Mouse (Mus musculus): ENCODE measurements around the gene Tbc1d8.

Tbc1d8 gene

GRCm38 (mm10) chr1:39478896-39479200 lies 293 bp upstream of the Tbc1d8 start:
- no peak for DNase-seq (ENCODE audit: low spot score in 2 of 2)

GRCm38 (mm10) chr1:39477064-39477463 lies 1.5 kb downstream of the Tbc1d8 start:
- DNase-seq (ENCODE audit: low spot score in 2 of 2): no peak

GRCm38 (mm10) chr1:39476341-39476740 lies 2.2 kb downstream of the Tbc1d8 start:
- DNase-seq (ENCODE audit: low spot score in 2 of 2): no peak

GRCm38 (mm10) chr1:39474516-39474915 lies 4.0 kb downstream of the Tbc1d8 start:
- no peak for DNase-seq (ENCODE audit: low spot score in 2 of 2)

GRCm38 (mm10) chr1:39471298-39471902 lies 7.2 kb downstream of the Tbc1d8 start:
- no peak for DNase-seq (ENCODE audit: low spot score in 2 of 2)

- DNase-seq (ENCODE audit: low spot score in 2 of 2): no peak
Observed at GRCm38 (mm10) chr1:39468982-39469381, 9.6 kb downstream of the Tbc1d8 start.

GRCm38 (mm10) chr1:39466526-39466925 lies 12.0 kb downstream of the Tbc1d8 start:
- DNase-seq (ENCODE audit: low spot score in 2 of 2): no peak

GRCm38 (mm10) chr1:39464760-39465159 lies 13.8 kb downstream of the Tbc1d8 start:
- no peak for DNase-seq (ENCODE audit: low spot score in 2 of 2)

- no peak for DNase-seq (ENCODE audit: low spot score in 2 of 2)
Observed at GRCm38 (mm10) chr1:39462937-39463444, 15.6 kb downstream of the Tbc1d8 start.

GRCm38 (mm10) chr1:39462036-39462435 lies 16.5 kb downstream of the Tbc1d8 start:
- no peak for DNase-seq (ENCODE audit: low spot score in 2 of 2)

GRCm38 (mm10) chr1:39460495-39460894 lies 18.1 kb downstream of the Tbc1d8 start:
- no peak for DNase-seq (ENCODE audit: low spot score in 2 of 2)

GRCm38 (mm10) chr1:39457887-39458874 lies 20.4 kb downstream of the Tbc1d8 start:
- DNase-seq (ENCODE audit: low spot score in 2 of 2): no peak

GRCm38 (mm10) chr1:39456421-39456853 lies 22.1 kb downstream of the Tbc1d8 start:
- DNase-seq (ENCODE audit: low spot score in 2 of 2): no peak

- DNase-seq (ENCODE audit: low spot score in 2 of 2): no peak
Observed at GRCm38 (mm10) chr1:39455350-39456023, 23.1 kb downstream of the Tbc1d8 start.

GRCm38 (mm10) chr1:39454783-39455175 lies 23.8 kb downstream of the Tbc1d8 start:
- DNase-seq (ENCODE audit: low spot score in 2 of 2): no peak

- DNase-seq (ENCODE audit: low spot score in 2 of 2): no peak
Observed at GRCm38 (mm10) chr1:39454108-39454782, 24.3 kb downstream of the Tbc1d8 start.

- DNase-seq (ENCODE audit: low spot score in 2 of 2): no peak
Observed at GRCm38 (mm10) chr1:39452203-39452602, 26.4 kb downstream of the Tbc1d8 start.

GRCm38 (mm10) chr1:39450069-39450728 lies 28.4 kb downstream of the Tbc1d8 start:
- no peak for DNase-seq (ENCODE audit: low spot score in 2 of 2)

GRCm38 (mm10) chr1:39449251-39449790 lies 29.2 kb downstream of the Tbc1d8 start:
- no peak for DNase-seq (ENCODE audit: low spot score in 2 of 2)

- DNase-seq (ENCODE audit: low spot score in 2 of 2): no peak
Observed at GRCm38 (mm10) chr1:39448819-39449218, 29.7 kb downstream of the Tbc1d8 start.

GRCm38 (mm10) chr1:39448238-39448637 lies 30.3 kb downstream of the Tbc1d8 start:
- no peak for DNase-seq (ENCODE audit: low spot score in 2 of 2)
